Mouse (Mus musculus) cerebellum, adult 2 months (tissue): ENCODE results near the gene Dcaf8.

Experiments used
- CTCF ChIP-seq: fragments of 200-500 bp; IDR thresholded peaks from 2 replicates; pipeline ENCODE4 v1.5.1; 2011; ENCODE audit warnings: low read depth, mild to moderate bottlenecking, control low read depth, low read length, moderate library complexity, borderline replicate concordance; ENCODE audit not compliant: insufficient read depth
- POLR2A ChIP-seq: fragments of 200-500 bp; IDR thresholded peaks from 2 replicates; pipeline ENCODE4 v1.6.1; 2011; ENCODE audit warnings: low read length, control low read depth, borderline replicate concordance; ENCODE audit not compliant: insufficient read depth

DNA sequence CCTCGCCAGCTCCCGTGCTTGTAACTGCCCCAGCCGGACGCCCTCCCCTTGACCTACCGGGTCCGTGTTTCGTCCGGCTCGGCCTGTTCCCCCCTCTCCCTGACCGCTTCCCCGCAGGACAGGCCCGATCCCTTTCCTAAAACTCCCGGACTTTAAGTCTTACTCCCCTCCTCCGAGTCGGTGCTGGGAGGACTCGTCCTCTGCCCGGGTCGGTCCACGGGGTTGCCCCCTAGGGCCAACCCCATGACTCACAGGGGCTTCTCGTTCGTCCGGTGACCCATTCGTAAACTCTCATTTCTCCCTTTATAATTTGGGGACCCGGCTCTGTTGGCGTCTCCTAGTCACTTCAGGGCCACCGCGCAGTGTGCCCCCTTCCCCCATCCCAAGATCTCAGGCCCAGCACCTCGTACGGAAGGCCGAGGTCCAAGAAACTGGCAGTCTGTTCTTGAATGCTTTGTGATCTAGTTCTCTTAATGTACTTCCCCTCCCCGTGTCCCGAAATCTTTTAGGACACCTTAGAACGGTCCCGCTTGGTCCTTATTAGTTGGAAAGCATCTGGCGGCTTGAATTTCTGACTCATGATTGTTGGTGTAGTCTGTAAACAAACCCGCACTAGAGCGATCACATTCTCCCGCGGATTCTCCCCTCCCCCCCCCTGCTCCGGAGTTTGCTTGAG lies 533 bp downstream of the Dcaf8 start:
- TF ChIP-seq POLR2A (no peak), CTCF (no peak)
